Mouse (Mus musculus): ENCODE data around the gene Pttg1ip. TPM values are rescaled to one million over a fixed set of nuclear protein-coding genes. Genes with fewer than 3 reads are reported as not detected.

Pttg1ip gene
- polyA plus RNA-seq, 1 experiment from 2014 or later, result 198 TPM

GRCm38 (mm10) chr10:77589117-77589516 lies 7.6 kb downstream of the Pttg1ip start:
- H3K27me3 ChIP-seq (ENCODE audit: control insufficient read depth, insufficient read depth, low read length), result no peaks in the 10 kb centered on the region
- no peak overlapping the region for H3K9ac ChIP-seq (replicated peaks; ENCODE audit: low read depth, low read length)
- H3K4me1 ChIP-seq (ENCODE audit: control insufficient read depth, insufficient read depth, low read length), result peaks cover 8% of the 10 kb centered on the region
- H3K4me2 ChIP-seq (replicated peaks; ENCODE audit: low read depth, low read length), result no peak overlapping the region
- peaks cover 39% of the 10 kb centered on the region for H3K36me3 ChIP-seq (ENCODE audit: control insufficient read depth, insufficient read depth, low read length)
- no peaks in the 10 kb centered on the region for H3K9me3 ChIP-seq (ENCODE audit: control insufficient read depth, low read depth, low read length)
- peak overlapping the region; percentile 39; the same call in 1 of the 2 replicates for H3K27ac ChIP-seq (ENCODE audit: low read length)
- 78% methylated on average over 7 of the region's 7 CpGs for whole genome bisulfite sequencing
- no peak overlapping the region for H3K4me3 ChIP-seq (ENCODE audit: low read depth, low read length)
- no peak for ATAC-seq (ENCODE audit: insufficient number of reproducible peaks, insufficient read depth, low FRiP score, low read depth)

- WGBS, result 66% methylated on average over 8 of the region's 8 CpGs
- no peaks in the 10 kb centered on the region for H3K27me3 ChIP-seq (ENCODE audit: control insufficient read depth, insufficient read depth, low read length)
- H3K4me3 ChIP-seq (ENCODE audit: low read depth, low read length), result no peak overlapping the region
- peaks cover 8% of the 10 kb centered on the region for H3K4me1 ChIP-seq (ENCODE audit: control insufficient read depth, insufficient read depth, low read length)
- H3K9ac ChIP-seq (replicated peaks; ENCODE audit: low read depth, low read length), result no peak overlapping the region
- H3K27ac ChIP-seq (ENCODE audit: low read length), result peak overlapping the region; percentile 39; the same call in 1 of the 2 replicates
- no peak for ATAC-seq (ENCODE audit: insufficient number of reproducible peaks, insufficient read depth, low FRiP score, low read depth)
- no peak overlapping the region for H3K4me2 ChIP-seq (replicated peaks; ENCODE audit: low read depth, low read length)
- H3K36me3 ChIP-seq (ENCODE audit: control insufficient read depth, insufficient read depth, low read length), result peaks cover 45% of the 10 kb centered on the region
- H3K9me3 ChIP-seq (ENCODE audit: control insufficient read depth, low read depth, low read length), result no peaks in the 10 kb centered on the region
Observed at GRCm38 (mm10) chr10:77589749-77590148, 8.2 kb downstream of the Pttg1ip start.

- Histone ChIP-seq H3K9me3 (ENCODE audit: control insufficient read depth, low read depth, low read length) (no peaks in the 10 kb centered on the region), H3K4me1 (ENCODE audit: control insufficient read depth, insufficient read depth, low read length) (peaks cover 8% of the 10 kb centered on the region), H3K27ac (ENCODE audit: low read length) (no peak overlapping the region; the same call in 1 of the 2 replicates), H3K4me2 (replicated peaks; ENCODE audit: low read depth, low read length) (no peak overlapping the region), H3K9ac (replicated peaks; ENCODE audit: low read depth, low read length) (no peak overlapping the region), H3K4me3 (ENCODE audit: low read depth, low read length) (no peak overlapping the region), H3K27me3 (ENCODE audit: control insufficient read depth, insufficient read depth, low read length) (no peaks in the 10 kb centered on the region), H3K36me3 (ENCODE audit: control insufficient read depth, insufficient read depth, low read length) (peaks cover 53% of the 10 kb centered on the region)
- 39% methylated on average over 6 of the region's 6 CpGs for WGBS
- ATAC-seq (ENCODE audit: insufficient number of reproducible peaks, insufficient read depth, low FRiP score, low read depth), result peak; percentile 64; the same call in 1 of the 2 replicates
Observed at GRCm38 (mm10) chr10:77590812-77591211, 9.3 kb downstream of the Pttg1ip start.

DNA sequence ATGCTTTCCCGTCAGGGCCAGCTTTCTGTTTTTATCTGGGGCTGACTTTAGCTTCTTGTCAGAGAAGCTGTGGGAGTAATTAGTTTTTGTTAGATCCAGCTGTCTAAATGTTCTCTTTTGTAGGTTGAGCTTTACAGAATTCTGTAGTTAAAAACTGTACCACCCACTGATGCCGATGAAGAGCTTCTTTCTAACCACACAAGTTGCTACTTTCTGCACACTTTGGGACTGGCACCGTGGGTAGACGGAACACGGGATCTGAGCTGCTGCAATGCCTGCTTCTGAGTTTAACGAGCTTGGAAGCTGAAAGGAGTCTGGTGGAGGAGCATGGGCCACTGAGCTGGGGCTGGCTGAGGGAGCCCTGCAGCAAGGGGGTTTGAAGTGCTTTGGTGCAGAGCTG lies 10.0 kb downstream of the Pttg1ip start:
- H3K9ac ChIP-seq (replicated peaks; ENCODE audit: low read depth, low read length), result no peak overlapping the region
- H3K4me1 ChIP-seq (ENCODE audit: control insufficient read depth, insufficient read depth, low read length), result peaks cover 8% of the 10 kb centered on the region
- peaks cover 57% of the 10 kb centered on the region for H3K36me3 ChIP-seq (ENCODE audit: control insufficient read depth, insufficient read depth, low read length)
- H3K27ac ChIP-seq (ENCODE audit: low read length), result no peak overlapping the region
- H3K9me3 ChIP-seq (ENCODE audit: control insufficient read depth, low read depth, low read length), result no peaks in the 10 kb centered on the region
- ATAC-seq (ENCODE audit: insufficient number of reproducible peaks, insufficient read depth, low FRiP score, low read depth), result no peak
- H3K27me3 ChIP-seq (ENCODE audit: control insufficient read depth, insufficient read depth, low read length), result no peaks in the 10 kb centered on the region
- no peak overlapping the region for H3K4me3 ChIP-seq (ENCODE audit: low read depth, low read length)
- no peak overlapping the region for H3K4me2 ChIP-seq (replicated peaks; ENCODE audit: low read depth, low read length)
- WGBS, result 69% methylated on average over 6 of the region's 6 CpGs

DNA sequence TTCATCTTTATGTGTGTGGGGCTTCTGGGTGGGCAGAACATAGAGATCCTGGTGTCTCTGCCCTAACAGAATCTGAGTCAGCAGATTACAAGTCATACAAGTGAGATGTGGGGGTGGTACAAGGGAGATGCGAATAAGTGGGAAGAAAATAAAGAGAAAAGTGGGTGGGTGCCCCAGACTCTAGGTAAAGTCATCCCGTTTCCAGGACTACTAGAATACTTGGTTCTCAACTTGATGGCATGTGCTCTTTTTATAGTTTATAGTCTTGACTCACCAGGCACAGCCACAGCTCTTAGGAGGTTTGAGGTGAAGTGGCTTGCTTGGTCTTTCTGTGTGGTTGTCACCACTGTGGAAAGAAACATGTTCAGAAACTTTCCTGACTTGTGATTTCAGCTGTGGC lies 14.5 kb downstream of the Pttg1ip start:
- WGBS, result 82% methylated on average over 2 of the region's 2 CpGs
- Histone ChIP-seq H3K4me3 (ENCODE audit: low read depth, low read length) (no peak overlapping the region), H3K27ac (ENCODE audit: low read length) (no peak overlapping the region), H3K27me3 (ENCODE audit: control insufficient read depth, insufficient read depth, low read length) (no peaks in the 10 kb centered on the region), H3K4me2 (replicated peaks; ENCODE audit: low read depth, low read length) (no peak overlapping the region), H3K9ac (replicated peaks; ENCODE audit: low read depth, low read length) (no peak overlapping the region), H3K36me3 (ENCODE audit: control insufficient read depth, insufficient read depth, low read length) (peaks cover 63% of the 10 kb centered on the region), H3K9me3 (ENCODE audit: control insufficient read depth, low read depth, low read length) (no peaks in the 10 kb centered on the region), H3K4me1 (ENCODE audit: control insufficient read depth, insufficient read depth, low read length) (no peaks in the 10 kb centered on the region; the same call in 1 of the 2 replicates)
- ATAC-seq (ENCODE audit: insufficient number of reproducible peaks, insufficient read depth, low FRiP score, low read depth), result no peak

- Histone ChIP-seq H3K4me3 (ENCODE audit: low read depth, low read length) (no peak overlapping the region), H3K36me3 (ENCODE audit: control insufficient read depth, insufficient read depth, low read length) (peaks cover 5% of the 10 kb centered on the region), H3K9ac (replicated peaks; ENCODE audit: low read depth, low read length) (no peak overlapping the region), H3K27me3 (ENCODE audit: control insufficient read depth, insufficient read depth, low read length) (no peaks in the 10 kb centered on the region), H3K9me3 (ENCODE audit: control insufficient read depth, low read depth, low read length) (no peaks in the 10 kb centered on the region), H3K27ac (ENCODE audit: low read length) (no peak overlapping the region), H3K4me1 (ENCODE audit: control insufficient read depth, insufficient read depth, low read length) (peaks cover 12% of the 10 kb centered on the region), H3K4me2 (replicated peaks; ENCODE audit: low read depth, low read length) (no peak overlapping the region)
- WGBS, result 68% methylated on average over 4 of the region's 4 CpGs
- no peak for ATAC-seq (ENCODE audit: insufficient number of reproducible peaks, insufficient read depth, low FRiP score, low read depth)
Observed at GRCm38 (mm10) chr10:77603021-77603420, 21.5 kb downstream of the Pttg1ip start.

DNA sequence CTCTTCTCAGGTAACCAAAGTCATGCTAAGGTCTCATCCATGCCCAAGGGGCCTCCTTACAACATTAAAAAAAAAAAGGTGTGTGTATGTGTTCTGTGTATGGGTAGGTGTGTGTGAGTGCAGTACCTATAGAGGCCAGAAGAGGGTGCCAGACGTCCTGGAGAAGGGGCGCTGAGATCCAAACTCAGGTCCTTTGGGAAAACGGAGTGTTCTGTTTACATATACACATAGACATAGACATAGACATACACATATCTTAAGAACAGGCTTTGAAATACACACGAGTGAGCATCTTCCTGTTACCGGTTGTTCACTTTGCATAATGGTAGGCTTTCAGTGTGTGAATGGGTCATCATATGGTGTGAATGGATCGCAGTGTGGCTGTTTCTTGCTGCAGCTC lies 22.6 kb downstream of the Pttg1ip start:
- H3K4me1 ChIP-seq (ENCODE audit: control insufficient read depth, insufficient read depth, low read length), result peaks cover 12% of the 10 kb centered on the region
- no peak for ATAC-seq (ENCODE audit: insufficient number of reproducible peaks, insufficient read depth, low FRiP score, low read depth)
- no peaks in the 10 kb centered on the region for H3K36me3 ChIP-seq (ENCODE audit: control insufficient read depth, insufficient read depth, low read length)
- no peak overlapping the region for H3K9ac ChIP-seq (replicated peaks; ENCODE audit: low read depth, low read length)
- H3K9me3 ChIP-seq (ENCODE audit: control insufficient read depth, low read depth, low read length), result no peaks in the 10 kb centered on the region
- no peak overlapping the region for H3K4me3 ChIP-seq (ENCODE audit: low read depth, low read length)
- no peak overlapping the region for H3K4me2 ChIP-seq (replicated peaks; ENCODE audit: low read depth, low read length)
- 93% methylated on average over 6 of the region's 6 CpGs for WGBS
- no peaks in the 10 kb centered on the region for H3K27me3 ChIP-seq (ENCODE audit: control insufficient read depth, insufficient read depth, low read length)
- no peak overlapping the region for H3K27ac ChIP-seq (ENCODE audit: low read length)

- WGBS, result 66% methylated on average over 5 of the region's 5 CpGs
- Histone ChIP-seq H3K36me3 (ENCODE audit: control insufficient read depth, insufficient read depth, low read length) (peaks cover 2% of the 10 kb centered on the region), H3K9me3 (ENCODE audit: control insufficient read depth, low read depth, low read length) (no peaks in the 10 kb centered on the region), H3K9ac (replicated peaks; ENCODE audit: low read depth, low read length) (no peak overlapping the region), H3K27ac (ENCODE audit: low read length) (peak overlapping the region; percentile 97; the same call in 1 of the 2 replicates), H3K4me2 (replicated peaks; ENCODE audit: low read depth, low read length) (no peak overlapping the region), H3K27me3 (ENCODE audit: control insufficient read depth, insufficient read depth, low read length) (no peaks in the 10 kb centered on the region), H3K4me1 (ENCODE audit: control insufficient read depth, insufficient read depth, low read length) (peaks cover 12% of the 10 kb centered on the region), H3K4me3 (ENCODE audit: low read depth, low read length) (no peak overlapping the region)
- ATAC-seq (ENCODE audit: insufficient number of reproducible peaks, insufficient read depth, low FRiP score, low read depth), result no peak
Observed at GRCm38 (mm10) chr10:77604958-77605357, 23.4 kb downstream of the Pttg1ip start.

GRCm38 (mm10) chr10:77605368-77605767 lies 23.8 kb downstream of the Pttg1ip start:
- ATAC-seq (ENCODE audit: insufficient number of reproducible peaks, insufficient read depth, low FRiP score, low read depth), result no peak

More at GRCm38 (mm10) chr10:77605368-77605767, 23.8 kb downstream of the Pttg1ip start:
- Histone ChIP-seq H3K4me2 (replicated peaks; ENCODE audit: low read depth, low read length) (peak overlapping the region; percentile 92), H3K27ac (ENCODE audit: low read length) (peak overlapping the region; percentile 97), H3K9me3 (ENCODE audit: control insufficient read depth, low read depth, low read length) (no peaks in the 10 kb centered on the region), H3K4me3 (ENCODE audit: low read depth, low read length) (peak overlapping the region; percentile 55), H3K9ac (replicated peaks; ENCODE audit: low read depth, low read length) (no peak overlapping the region), H3K4me1 (ENCODE audit: control insufficient read depth, insufficient read depth, low read length) (peaks cover 12% of the 10 kb centered on the region), H3K36me3 (ENCODE audit: control insufficient read depth, insufficient read depth, low read length) (peaks cover 7% of the 10 kb centered on the region), H3K27me3 (ENCODE audit: control insufficient read depth, insufficient read depth, low read length) (no peaks in the 10 kb centered on the region)
- WGBS, result 22% methylated on average over 1 of the region's 1 CpGs
